Mouse (Mus musculus) CH12.LX (cell line): ENCODE data around the gene BC005624. TPM values are rescaled to one million over a fixed set of nuclear protein-coding genes. Genes with fewer than 3 reads are reported as not detected.

ENCODE experiments used
- DNase-seq: peaks from one replicate; pipeline ENCODE4 v3.0.0-alpha.2; 2013; ENCODE audit errors: extremely low read depth
- H3K27ac ChIP-seq: 2 replicates; pipeline ENCODE4 v1.5.1; 2012; ENCODE audit warnings: low read depth, mild to moderate bottlenecking, control low read depth, moderate library complexity; ENCODE audit not compliant: insufficient read depth
- H3K27me3 ChIP-seq: replicated peaks from 2 replicates; pipeline ENCODE3; 2012; ENCODE audit warnings: inconsistent platforms
- H3K36me3 ChIP-seq, 2 experiments: replicated peaks in 1 of 2; 2 replicates each; pipeline versions ENCODE3 to v1.6.1; 2012; ENCODE audit warnings: inconsistent platforms in 1 of 2, low read length in 1 of 2, mild to moderate bottlenecking in 1 of 2, mixed read lengths in 1 of 2, moderate library complexity in 1 of 2; ENCODE audit not compliant: control insufficient read depth in 1 of 2, insufficient read depth in 1 of 2
- H3K4me1 ChIP-seq, 2 experiments: 2 replicates each; pipeline ENCODE4 v1.6.1; 2012; ENCODE audit warnings: inconsistent platforms in 1 of 2, moderate library complexity in 1 of 2; ENCODE audit not compliant: insufficient read depth in 2 of 2, control insufficient read depth in 1 of 2
- H3K4me2 ChIP-seq: 2 replicates; pipeline ENCODE4 v1.6.1; 2012; ENCODE audit warnings: low read depth, mild to moderate bottlenecking, control low read depth; ENCODE audit not compliant: poor library complexity, insufficient read depth, severe bottlenecking
- H3K4me3 ChIP-seq, 3 experiments: fragments of 150-350 bp in 1 of 3; sonication (generic) in 1 of 3; replicated peaks in 1 of 3; 2 replicates each; pipeline versions ENCODE3 to v1.5.1; 2011 to 2012; ENCODE audit warnings: low read depth in 2 of 3, low read length in 2 of 3, mild to moderate bottlenecking in 2 of 3, moderate library complexity in 2 of 3, control low read depth in 1 of 3, improper control_type of control experiment in 1 of 3, inconsistent platforms in 1 of 3, mixed read lengths in 1 of 3; ENCODE audit not compliant: poor library complexity in 1 of 3
- H3K79me2 ChIP-seq: replicated peaks from 2 replicates; pipeline ENCODE4 v1.6.1; 2012; ENCODE audit warnings: mild to moderate bottlenecking, moderate library complexity; ENCODE audit not compliant: control insufficient read depth, poor library complexity, insufficient read depth, severe bottlenecking; ENCODE audit errors: extremely low read depth
- H3K9ac ChIP-seq: 2 replicates; pipeline ENCODE4 v1.6.1; 2012; ENCODE audit warnings: low read depth, mild to moderate bottlenecking, control low read depth, moderate library complexity; ENCODE audit not compliant: insufficient read depth
- H3K9me3 ChIP-seq: replicated peaks from 2 replicates; pipeline ENCODE3; 2012; ENCODE audit warnings: low read length, inconsistent platforms, mixed read lengths
- BHLHE40 ChIP-seq: IDR thresholded peaks from 2 replicates; pipeline ENCODE4 v1.6.1; 2011; ENCODE audit warnings: mild to moderate bottlenecking, low read depth, low read length, improper control_type of control experiment
- CHD2 ChIP-seq: IDR thresholded peaks from 2 replicates; pipeline ENCODE4 v1.6.1; 2011; ENCODE audit warnings: low read length, improper control_type of control experiment
- EP300 ChIP-seq: IDR thresholded peaks from 2 replicates; pipeline ENCODE4 v1.6.1; 2011; ENCODE audit warnings: low read length, improper control_type of control experiment
- ETS1 ChIP-seq: conservative IDR thresholded peaks from 2 replicates; pipeline ENCODE4 v1.6.1; 2012; ENCODE audit warnings: low read depth, mild to moderate bottlenecking, inconsistent platforms, low read length, improper control_type of control experiment, moderate library complexity
- GABPA ChIP-seq: IDR thresholded peaks from 2 replicates; pipeline ENCODE4 v1.6.1; 2012; ENCODE audit warnings: low read depth, low read length, improper control_type of control experiment, inconsistent platforms; ENCODE audit not compliant: insufficient replicate concordance
- IRF4 ChIP-seq: IDR thresholded peaks from 2 replicates; pipeline ENCODE4 v1.6.1; 2014; ENCODE audit warnings: low read depth, mild to moderate bottlenecking, inconsistent platforms, low read length, improper control_type of control experiment
- JUN ChIP-seq: IDR thresholded peaks from 2 replicates; pipeline ENCODE4 v1.6.1; 2011; ENCODE audit warnings: low read depth, mild to moderate bottlenecking, low read length, improper control_type of control experiment, moderate library complexity; ENCODE audit not compliant: insufficient read depth
- JUND ChIP-seq: conservative IDR thresholded peaks from 2 replicates; pipeline ENCODE4 v1.6.1; 2011; ENCODE audit warnings: low read depth, low read length, improper control_type of control experiment
- KAT2A ChIP-seq: IDR thresholded peaks from 2 replicates; pipeline ENCODE4 v1.6.1; 2012; ENCODE audit warnings: low read length, improper control_type of control experiment, inconsistent platforms; ENCODE audit not compliant: insufficient replicate concordance
- MAFK ChIP-seq: IDR thresholded peaks from 2 replicates; pipeline ENCODE4 v1.6.1; 2011; ENCODE audit warnings: low read length, improper control_type of control experiment; ENCODE audit not compliant: insufficient replicate concordance
- MAX ChIP-seq: IDR thresholded peaks from 2 replicates; pipeline ENCODE4 v1.6.1; 2011; ENCODE audit warnings: low read length, improper control_type of control experiment
- MAZ ChIP-seq: IDR thresholded peaks from 2 replicates; pipeline ENCODE4 v1.6.1; 2012; ENCODE audit warnings: low read depth, mild to moderate bottlenecking, inconsistent platforms, low read length, improper control_type of control experiment, moderate library complexity
- MEF2A ChIP-seq: IDR thresholded peaks from 2 replicates; pipeline ENCODE4 v1.6.1; 2014; ENCODE audit warnings: low read depth, mild to moderate bottlenecking, inconsistent platforms, low read length, improper control_type of control experiment, borderline replicate concordance
- MXI1 ChIP-seq: IDR thresholded peaks from 2 replicates; pipeline ENCODE4 v1.6.1; 2011; ENCODE audit warnings: mild to moderate bottlenecking, low read depth, low read length, improper control_type of control experiment
- MYC ChIP-seq: IDR thresholded peaks from 2 replicates; pipeline ENCODE4 v1.6.1; 2011; ENCODE audit warnings: low read depth, mild to moderate bottlenecking, improper control_type of control experiment, low read length
- NRF1 ChIP-seq: IDR thresholded peaks from 2 replicates; pipeline ENCODE4 v1.6.1; 2014; ENCODE audit warnings: low read depth, mild to moderate bottlenecking, inconsistent platforms, low read length, improper control_type of control experiment, moderate library complexity
- POLR2A ChIP-seq: IDR thresholded peaks from 2 replicates; pipeline ENCODE4 v1.6.1; 2011; ENCODE audit warnings: low read depth, mild to moderate bottlenecking, improper control_type of control experiment, low read length
- RAD21 ChIP-seq: IDR thresholded peaks from 2 replicates; pipeline ENCODE4 v1.6.1; 2011; ENCODE audit warnings: low read depth, mild to moderate bottlenecking, low read length, improper control_type of control experiment, moderate library complexity
- RCOR1 ChIP-seq: conservative IDR thresholded peaks from 2 replicates; pipeline ENCODE4 v1.6.1; 2012; ENCODE audit warnings: low read depth, mild to moderate bottlenecking, inconsistent platforms, low read length, improper control_type of control experiment
- TBP ChIP-seq: conservative IDR thresholded peaks from 2 replicates; pipeline ENCODE4 v1.6.1; 2011; ENCODE audit warnings: low read depth, low read length, improper control_type of control experiment
- TCF12 ChIP-seq: IDR thresholded peaks from 2 replicates; pipeline ENCODE4 v1.6.1; 2014; ENCODE audit warnings: low read depth, mild to moderate bottlenecking, inconsistent platforms, low read length, improper control_type of control experiment
- USF2 ChIP-seq: conservative IDR thresholded peaks from 2 replicates; pipeline ENCODE4 v1.6.1; 2011; ENCODE audit warnings: low read depth, low read length, improper control_type of control experiment
- dilution Hi-C: fragments of 300-500 bp; cut with MboI; formaldehyde crosslinking; loops from 2 replicates; pipeline ENCODE4 v1.14.3; 2020; ENCODE audit warnings: low sequenced_read_pairs; ENCODE audit not compliant: extremely low pct_unique_long_range_greater_than_20kb, extremely low pct_ligation_motif_present
- in situ Hi-C: fragments of 300-500 bp; cut with MboI; formaldehyde crosslinking; loops from 3 replicates; pipeline ENCODE4 v1.14.3; 2019; ENCODE audit warnings: low sequenced_read_pairs, low pct_ligation_motif_present, low pct_unique_long_range_greater_than_20kb, mixed read lengths
- polyA plus RNA-seq: library from polyadenylated mRNA; unstranded; fragments of >175 nt; gene quantifications from 2 replicates; pipeline ENCODE4 v1.2.1, GENCODE M21; 2012; ENCODE audit warnings: low read depth; ENCODE audit not compliant: insufficient read length
- total RNA-seq, 2 experiments: library from RNA; depleted of rRNA; stranded (reverse); fragments of 300-350 nt in 1 of 2; fragments of >200 nt in 1 of 2; gene quantifications; 2 replicates each; pipeline ENCODE4 v1.2.3; 2012 to 2014

The BC005624 gene
- total and polyA plus RNA-seq, 3 experiments, result 40.5 to 68.1 (median 43.2) TPM

- H3K79me2 ChIP-seq, result peaks cover 8% of the 10 kb centered on the region
Measured at GRCm38 (mm10) chr2:30985111-30986020, 3.4 kb upstream of the BC005624 start.

GRCm38 (mm10) chr2:30983024-30983423 is 1.0 kb upstream of the BC005624 start:
- dilution Hi-C loops, result no loop called here
- Histone ChIP-seq H3K36me3 (peaks cover 14 to 30% of the 10 kb centered on the region in 2 experiments), H3K4me2 (peak overlapping the region; percentile 65)

More at GRCm38 (mm10) chr2:30985111-30986020, 3.4 kb upstream of the BC005624 start:
- peak overlapping the region; percentile 41 for H3K27ac ChIP-seq
- peaks cover 0 to 18% of the 10 kb centered on the region in 2 experiments for H3K36me3 ChIP-seq
- no peaks in the 10 kb centered on the region for H3K27me3 ChIP-seq
- in situ Hi-C loops, result no loop called here
- peaks cover 18 to 41% of the 10 kb centered on the region in 2 experiments for H3K4me1 ChIP-seq
- H3K4me3 ChIP-seq, result no peak overlapping the region
- peak overlapping the region; percentile 52 for H3K4me2 ChIP-seq
- peak overlapping the region; percentile 7; the same call in 1 of the 2 replicates for H3K9ac ChIP-seq
- no peaks in the 10 kb centered on the region for H3K9me3 ChIP-seq
- TF ChIP-seq KAT2A (0 out of 2 replicates have a peak, but pooled peaks have one; percentile 41), RCOR1 (0 out of 2 replicates have a peak, but pooled peaks have one; percentile 37), NRF1 (peak; percentile 84), MAZ (peak; percentile 74), JUN (no peak), POLR2A (peak; percentile 44), MAFK (peak; percentile 54), EP300 (0 out of 2 replicates have a peak, but pooled peaks have one; percentile 8), BHLHE40 (peak; percentile 74), IRF4 (peak; percentile 62), MEF2A (0 out of 2 replicates have a peak, but pooled peaks have one; percentile 34), RAD21 (no peak), TCF12 (peak; percentile 45; the same call in 1 of the 2 replicates), ETS1 (peak; percentile 29), GABPA (no peak), MAX (peak; percentile 61; the same call in 1 of the 2 replicates), TBP (no peak), MXI1 (peak; percentile 72; the same call in 1 of the 2 replicates), JUND (no peak), MYC (no peak; the same call in 1 of the 2 replicates)
- TF ChIP-seq, all 38 proteins: peak for 14
- dilution Hi-C loops, result no loop called here
- peak; percentile 84 for DNase-seq

More at GRCm38 (mm10) chr2:30983024-30983423, 1.0 kb upstream of the BC005624 start:
- in situ Hi-C loops, result no loop called here
- no peaks in the 10 kb centered on the region for H3K9me3 ChIP-seq
- peak overlapping the region; percentile 87 to 89 (median 87) for H3K4me3 ChIP-seq
- no peak overlapping the region for H3K27ac ChIP-seq
- H3K9ac ChIP-seq, result peak overlapping the region; percentile 61; the same call in 1 of the 2 replicates
- peaks cover 8% of the 10 kb centered on the region for H3K79me2 ChIP-seq
- TF ChIP-seq USF2 (no peak), TCF12 (peak; percentile 43; the same call in 1 of the 2 replicates), CHD2 (0 out of 2 replicates have a peak, but pooled peaks have one; percentile 24), MXI1 (no peak)
- H3K4me1 ChIP-seq, result peaks cover 18 to 46% of the 10 kb centered on the region in 2 experiments
- peak; percentile 30 for DNase-seq
- no peaks in the 10 kb centered on the region for H3K27me3 ChIP-seq
